Mouse (Mus musculus): Measurements from ENCODE around the gene Rpl13a.
A peak's percentile ranks its signal among the peaks of the same experiment; 100 is the strongest.
"Not testable (repeated sequence)": the region's sequence is repeated elsewhere in the genome, so short reads cannot be mapped to it uniquely, and the experiment has no call there.

Rpl13a gene

GRCm38 (mm10) chr7:45133446-45134159 lies 5.0 kb upstream of the Rpl13a start:
- DNase-seq = no peak

GRCm38 (mm10) chr7:45131850-45132249 lies 3.3 kb upstream of the Rpl13a start:
- DNase-seq = no peak

- DNase-seq = no peak
These were observed 1.4 kb upstream of the Rpl13a start for GRCm38 (mm10) chr7:45129776-45130512.

GRCm38 (mm10) chr7:45129318-45129717 lies 757 bp upstream of the Rpl13a start:
- no peak for DNase-seq

- DNase-seq = no peak
These were observed 799 bp downstream of the Rpl13a start for GRCm38 (mm10) chr7:45127700-45128224.

GRCm38 (mm10) chr7:45126844-45127699 lies 1.5 kb downstream of the Rpl13a start:
- DNase-seq = peak; percentile 20 to 21

- no peak for DNase-seq
These were observed 2.3 kb downstream of the Rpl13a start for GRCm38 (mm10) chr7:45126147-45126843.

GRCm38 (mm10) chr7:45125649-45126048 lies 2.9 kb downstream of the Rpl13a start:
- not testable (repeated sequence) for DNase-seq

GRCm38 (mm10) chr7:45125144-45125600 lies 3.4 kb downstream of the Rpl13a start:
- DNase-seq = no peak

- peak; percentile 98 for DNase-seq
These were observed 4.1 kb downstream of the Rpl13a start, which contains the start of gene Rps11 for GRCm38 (mm10) chr7:45124224-45125143. Gene Rps11, minus strand, starts transcription at chr7:45124439.

GRCm38 (mm10) chr7:45123186-45123570 lies 5.4 kb downstream of the Rpl13a start:
- DNase-seq = peak; percentile 61 to 64

GRCm38 (mm10) chr7:45122561-45123185 lies 5.9 kb downstream of the Rpl13a start:
- peak in 1 of 2 experiments; percentile 23 for DNase-seq

- DNase-seq = no peak
These were observed 6.6 kb downstream of the Rpl13a start for GRCm38 (mm10) chr7:45121966-45122365.

GRCm38 (mm10) chr7:45121404-45121803 lies 7.2 kb downstream of the Rpl13a start:
- peak; percentile 71 to 72 for DNase-seq

- peak; percentile 34 to 35 for DNase-seq
These were observed 8.5 kb downstream of the Rpl13a start for GRCm38 (mm10) chr7:45119780-45120709.

- no peak for DNase-seq
These were observed 10.2 kb downstream of the Rpl13a start for GRCm38 (mm10) chr7:45118336-45118735.

GRCm38 (mm10) chr7:45117566-45117965 lies 11.0 kb downstream of the Rpl13a start:
- DNase-seq = peak; percentile 33 to 34

- no peak for DNase-seq
These were observed 15.1 kb downstream of the Rpl13a start for GRCm38 (mm10) chr7:45113476-45113875.

GRCm38 (mm10) chr7:45112529-45112928 lies 16.0 kb downstream of the Rpl13a start:
- DNase-seq = no peak

All from B cell, adult 2 months (primary cell).